Mouse (Mus musculus): ENCODE data around the gene Sae1. TPM values are rescaled to one million over a fixed set of nuclear protein-coding genes. Genes with fewer than 3 reads are reported as not detected.

The Sae1 gene
- total and polyA plus RNA-seq, 2 experiments from 2014 or later, result 41.7 to 101 TPM

GRCm38 (mm10) chr7:16405516-16406351 lies 18.1 kb upstream of the Sae1 start:
- DNase-seq (ENCODE audit: low spot score), result peak; percentile 77
- peak; percentile 61 for ATAC-seq (ENCODE audit: insufficient read depth, low read depth)
- TF ChIP-seq CTCF (IDR thresholded peaks at IDR 0.05; ENCODE audit: low read depth) (no peak), EP300 (IDR thresholded peaks at IDR 0.05; ENCODE audit: low read depth) (peak; percentile 17; the same call in 1 of the 2 replicates)
- Histone ChIP-seq H3K36me3 (replicated peaks; ENCODE audit: control insufficient read depth, insufficient read depth, low read length) (no peaks in the 10 kb centered on the region), H3K27me3 (ENCODE audit: control insufficient read depth, insufficient read depth, low read length) (no peaks in the 10 kb centered on the region), H3K27ac (ENCODE audit: low read depth) (peak overlapping the region; percentile 96), H3K4me2 (ENCODE audit: low read depth, low read length) (peak overlapping the region; percentile 38), H3K9ac (replicated peaks; ENCODE audit: low read depth, low read length) (no peak overlapping the region; the same call in 1 of the 2 replicates), H3K9me3 (replicated peaks; ENCODE audit: control insufficient read depth, low read length) (no peaks in the 10 kb centered on the region), H3K4me3 (ENCODE audit: low read depth, low read length) (no peak overlapping the region), H3K4me1 (ENCODE audit: control insufficient read depth, insufficient read depth) (peaks cover 32% of the 10 kb centered on the region)
- 15% methylated on average over 11 of the region's 11 CpGs for WGBS

- Histone ChIP-seq H3K27ac (ENCODE audit: low read depth) (peak overlapping the region; percentile 96), H3K36me3 (replicated peaks; ENCODE audit: control insufficient read depth, insufficient read depth, low read length) (no peaks in the 10 kb centered on the region), H3K9ac (replicated peaks; ENCODE audit: low read depth, low read length) (peak overlapping the region; percentile 3; the same call in 1 of the 2 replicates), H3K9me3 (replicated peaks; ENCODE audit: control insufficient read depth, low read length) (no peaks in the 10 kb centered on the region), H3K4me2 (ENCODE audit: low read depth, low read length) (peak overlapping the region; percentile 1; the same call in 1 of the 2 replicates), H3K27me3 (ENCODE audit: control insufficient read depth, insufficient read depth, low read length) (no peaks in the 10 kb centered on the region), H3K4me1 (ENCODE audit: control insufficient read depth, insufficient read depth) (peaks cover 32% of the 10 kb centered on the region), H3K4me3 (ENCODE audit: low read depth, low read length) (no peak overlapping the region)
- DNase-seq (ENCODE audit: low spot score) (peak; percentile 70), ATAC-seq (ENCODE audit: insufficient read depth, low read depth) (no peak)
- 25% methylated on average over 2 of the region's 2 CpGs for WGBS
- TF ChIP-seq CTCF (IDR thresholded peaks at IDR 0.05; ENCODE audit: low read depth) (no peak), EP300 (IDR thresholded peaks at IDR 0.05; ENCODE audit: low read depth) (no peak)
Measured at GRCm38 (mm10) chr7:16405073-16405455, 17.5 kb upstream of the Sae1 start.

- Histone ChIP-seq H3K4me1 (ENCODE audit: control insufficient read depth, insufficient read depth) (peaks cover 32% of the 10 kb centered on the region), H3K27ac (ENCODE audit: low read depth) (peak overlapping the region; percentile 96), H3K27me3 (ENCODE audit: control insufficient read depth, insufficient read depth, low read length) (no peaks in the 10 kb centered on the region), H3K4me2 (ENCODE audit: low read depth, low read length) (peak overlapping the region; percentile 1; the same call in 1 of the 2 replicates), H3K4me3 (ENCODE audit: low read depth, low read length) (no peak overlapping the region), H3K9ac (replicated peaks; ENCODE audit: low read depth, low read length) (peak overlapping the region; percentile 3; the same call in 1 of the 2 replicates), H3K36me3 (replicated peaks; ENCODE audit: control insufficient read depth, insufficient read depth, low read length) (no peaks in the 10 kb centered on the region), H3K9me3 (replicated peaks; ENCODE audit: control insufficient read depth, low read length) (no peaks in the 10 kb centered on the region)
- no peak for ATAC-seq (ENCODE audit: insufficient read depth, low read depth)
- 62% methylated on average over 3 of the region's 3 CpGs for WGBS
- TF ChIP-seq EP300 (IDR thresholded peaks at IDR 0.05; ENCODE audit: low read depth), result no peak
- no peak for TF ChIP-seq CTCF (IDR thresholded peaks at IDR 0.05; ENCODE audit: low read depth)
- DNase-seq (ENCODE audit: low spot score), result no peak
Measured at GRCm38 (mm10) chr7:16404315-16405072, 16.9 kb upstream of the Sae1 start.

DNA sequence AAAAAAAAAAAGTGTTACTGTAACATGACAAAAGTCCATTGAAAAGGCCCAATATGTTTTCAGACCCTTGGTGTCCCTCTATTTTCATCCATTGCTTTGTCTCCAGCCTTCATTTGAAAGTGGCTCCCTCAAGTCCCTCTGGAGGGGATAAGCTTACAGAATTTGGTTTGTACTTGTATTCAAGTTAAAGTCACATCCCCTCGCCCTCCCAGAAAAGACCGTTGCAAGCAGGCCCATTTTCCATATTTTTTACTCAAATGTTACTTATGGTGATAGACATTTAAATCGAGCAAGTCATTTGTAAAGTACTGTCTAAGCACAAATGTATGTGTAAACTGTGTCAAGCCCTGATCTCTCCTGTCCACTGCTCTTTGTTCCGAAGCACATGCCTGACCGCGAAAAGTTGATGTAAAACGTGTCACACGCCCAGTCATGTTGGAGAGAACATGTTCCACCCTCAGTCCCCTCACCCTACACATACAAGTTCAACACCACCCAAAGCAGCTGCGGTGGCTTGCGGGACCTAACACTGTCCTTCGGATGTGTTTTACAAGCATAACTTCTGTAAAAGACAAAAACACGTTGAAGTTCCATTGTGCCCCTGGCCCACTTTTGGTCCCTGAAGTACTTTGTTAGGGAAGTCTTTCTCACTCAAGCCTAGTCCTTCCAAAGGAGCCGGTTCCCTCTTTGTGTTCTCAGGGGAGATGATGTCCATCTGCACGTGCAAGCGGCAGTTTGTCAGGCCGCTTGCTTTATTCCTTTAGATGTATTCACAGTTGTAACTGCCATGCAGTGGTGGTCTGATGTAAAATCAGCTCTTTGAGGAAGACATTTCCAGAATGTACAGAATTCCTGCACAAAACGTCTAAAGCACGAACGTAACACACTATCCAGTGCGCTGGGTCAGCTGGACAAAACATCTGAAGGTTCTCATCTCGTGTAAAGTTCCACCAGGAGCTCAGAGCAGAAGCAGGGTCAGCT lies 15.7 kb upstream of the Sae1 start:
- no peak for ATAC-seq (ENCODE audit: insufficient read depth, low read depth)
- TF ChIP-seq EP300 (IDR thresholded peaks at IDR 0.05; ENCODE audit: low read depth) (no peak), CTCF (IDR thresholded peaks at IDR 0.05; ENCODE audit: low read depth) (no peak)
- no peaks in the 10 kb centered on the region for H3K27me3 ChIP-seq (ENCODE audit: control insufficient read depth, insufficient read depth, low read length)
- H3K9ac ChIP-seq (replicated peaks; ENCODE audit: low read depth, low read length), result peak overlapping the region; percentile 99
- 24% methylated on average over 21 of the region's 21 CpGs for WGBS
- H3K4me1 ChIP-seq (ENCODE audit: control insufficient read depth, insufficient read depth), result peaks cover 32% of the 10 kb centered on the region
- peak overlapping the region; percentile 94 for H3K4me2 ChIP-seq (ENCODE audit: low read depth, low read length)
- H3K4me3 ChIP-seq (ENCODE audit: low read depth, low read length), result peak overlapping the region; percentile 92
- DNase-seq (ENCODE audit: low spot score), result peak; percentile 44
- no peaks in the 10 kb centered on the region for H3K36me3 ChIP-seq (replicated peaks; ENCODE audit: control insufficient read depth, insufficient read depth, low read length)
- no peaks in the 10 kb centered on the region for H3K9me3 ChIP-seq (replicated peaks; ENCODE audit: control insufficient read depth, low read length)
- peak overlapping the region; percentile 100 for H3K27ac ChIP-seq (ENCODE audit: low read depth)

GRCm38 (mm10) chr7:16402449-16402848 lies 14.8 kb upstream of the Sae1 start:
- ATAC-seq (ENCODE audit: insufficient read depth, low read depth) (no peak), DNase-seq (ENCODE audit: low spot score) (no peak)
- H3K36me3 ChIP-seq (replicated peaks; ENCODE audit: control insufficient read depth, insufficient read depth, low read length), result no peaks in the 10 kb centered on the region
- peak overlapping the region; percentile 92 for H3K4me3 ChIP-seq (ENCODE audit: low read depth, low read length)
- WGBS, result 2% methylated on average over 9 of the region's 9 CpGs
- H3K9ac ChIP-seq (replicated peaks; ENCODE audit: low read depth, low read length), result peak overlapping the region; percentile 99
- peak overlapping the region; percentile 100 for H3K27ac ChIP-seq (ENCODE audit: low read depth)
- H3K9me3 ChIP-seq (replicated peaks; ENCODE audit: control insufficient read depth, low read length), result no peaks in the 10 kb centered on the region
- peaks cover 32% of the 10 kb centered on the region for H3K4me1 ChIP-seq (ENCODE audit: control insufficient read depth, insufficient read depth)
- no peaks in the 10 kb centered on the region for H3K27me3 ChIP-seq (ENCODE audit: control insufficient read depth, insufficient read depth, low read length)
- TF ChIP-seq EP300 (IDR thresholded peaks at IDR 0.05; ENCODE audit: low read depth), result no peak
- TF ChIP-seq CTCF (IDR thresholded peaks at IDR 0.05; ENCODE audit: low read depth), result no peak
- H3K4me2 ChIP-seq (ENCODE audit: low read depth, low read length), result peak overlapping the region; percentile 94
